Mouse (Mus musculus) olfactory bulb, adult 2 months (tissue): ENCODE measurements around the gene Nod2. TPM values are rescaled to one million over a fixed set of nuclear protein-coding genes. Genes with fewer than 3 reads are reported as not detected.

ENCODE experiments used
- H3K27ac ChIP-seq: fragments of 200-500 bp; 2 replicates; pipeline ENCODE4 v1.5.1; 2012; ENCODE audit warnings: low read depth, low read length; ENCODE audit not compliant: insufficient read depth
- H3K4me1 ChIP-seq: fragments of 200-500 bp; 2 replicates; pipeline ENCODE4 v1.6.1; 2012; ENCODE audit warnings: low read length; ENCODE audit not compliant: control insufficient read depth, insufficient read depth
- H3K4me3 ChIP-seq: fragments of 200-500 bp; 2 replicates; pipeline ENCODE4 v1.5.1; 2012; ENCODE audit warnings: mild to moderate bottlenecking, low read depth, low read length, moderate library complexity; ENCODE audit not compliant: insufficient read depth
- CTCF ChIP-seq: fragments of 200-500 bp; IDR thresholded peaks from 2 replicates; pipeline ENCODE4 v1.5.1; 2012; ENCODE audit warnings: low read depth, mild to moderate bottlenecking, low read length, moderate library complexity; ENCODE audit not compliant: insufficient read depth
- POLR2A ChIP-seq: fragments of 200-500 bp; IDR thresholded peaks from 2 replicates; pipeline ENCODE4 v1.6.1; 2012; ENCODE audit warnings: mild to moderate bottlenecking, low read depth, low read length, moderate library complexity; ENCODE audit not compliant: insufficient read depth
- WGBS: fragments of 180-500 bp; shearing (Covaris S2); methylation state at CpG from one replicate; pipeline ENCODE4 v1.1.7; 2018; 5-methylcytosine and 5-hydroxymethylcytosine counted together
- polyA plus RNA-seq: library from polyadenylated mRNA; stranded (reverse); fragments of >200 nt; gene quantifications from 2 replicates; pipeline ENCODE4 v1.2.4, GENCODE M21; 2012; ENCODE audit warnings: low replicate concordance; ENCODE audit not compliant: missing spikeins, insufficient read depth, insufficient read length

The Nod2 gene
- polyA plus RNA-seq, 1 experiment = not detected

DNA sequence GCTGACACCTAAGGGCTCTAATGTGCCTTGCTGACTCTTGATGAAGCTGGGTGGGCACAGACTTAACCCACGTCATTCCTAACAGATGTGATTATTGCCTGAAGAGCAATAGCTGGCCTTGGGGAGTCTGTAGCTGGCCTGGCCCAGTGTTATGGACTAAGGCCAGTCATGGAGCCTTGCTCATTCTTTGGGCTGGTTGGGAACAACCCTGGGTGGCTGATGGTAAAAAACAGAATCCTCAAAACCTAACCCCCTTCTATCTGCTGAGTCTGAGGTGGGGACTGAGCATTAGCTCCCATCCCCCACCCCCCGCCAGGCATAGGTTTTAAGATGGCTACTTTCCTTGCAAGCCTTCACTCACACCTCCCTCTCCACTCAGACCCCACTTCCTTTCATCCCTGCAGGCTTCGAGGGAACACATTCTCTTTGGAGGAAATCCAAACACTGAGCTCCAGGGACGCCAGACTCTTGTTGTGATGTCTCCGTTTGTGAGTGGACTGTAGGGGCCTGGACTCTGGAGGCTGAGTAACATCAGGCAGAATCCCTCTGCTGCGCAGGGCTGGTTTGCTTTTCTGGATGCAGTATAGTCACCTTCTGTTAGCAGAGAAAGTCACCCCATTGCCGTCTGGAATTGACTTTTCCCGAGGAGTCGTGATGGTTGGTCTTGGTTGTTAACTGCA, 39.3 kb downstream of the Nod2 start:
- Histone ChIP-seq H3K27ac (no peak overlapping the region), H3K4me3 (no peak overlapping the region), H3K4me1 (peaks cover 5% of the 10 kb centered on the region)
- TF ChIP-seq POLR2A (no peak), CTCF (no peak)
- 72% methylated on average over 9 of the region's 9 CpGs for whole genome bisulfite sequencing

DNA sequence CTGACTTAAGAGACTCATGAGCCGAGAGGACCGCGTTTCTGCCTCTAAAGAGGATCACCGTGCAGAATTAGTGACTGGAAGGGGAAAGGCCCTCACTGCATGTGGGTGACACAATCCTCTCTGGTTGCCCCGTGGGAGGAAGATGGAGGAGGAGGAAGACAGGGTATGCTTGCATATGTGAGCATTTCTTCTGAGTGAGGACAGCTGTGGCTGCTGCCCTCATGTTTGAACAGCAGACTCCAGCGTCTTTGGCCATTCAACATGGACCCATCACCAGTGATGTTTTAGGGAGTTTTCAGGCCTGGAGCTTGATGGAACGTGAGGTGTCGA, 39.8 kb downstream of the Nod2 start:
- Histone ChIP-seq H3K27ac (no peak overlapping the region), H3K4me3 (no peak overlapping the region), H3K4me1 (peaks cover 5% of the 10 kb centered on the region)
- no peak for TF ChIP-seq POLR2A
- TF ChIP-seq CTCF = no peak
- WGBS = 66% methylated on average over 8 of the region's 8 CpGs

DNA sequence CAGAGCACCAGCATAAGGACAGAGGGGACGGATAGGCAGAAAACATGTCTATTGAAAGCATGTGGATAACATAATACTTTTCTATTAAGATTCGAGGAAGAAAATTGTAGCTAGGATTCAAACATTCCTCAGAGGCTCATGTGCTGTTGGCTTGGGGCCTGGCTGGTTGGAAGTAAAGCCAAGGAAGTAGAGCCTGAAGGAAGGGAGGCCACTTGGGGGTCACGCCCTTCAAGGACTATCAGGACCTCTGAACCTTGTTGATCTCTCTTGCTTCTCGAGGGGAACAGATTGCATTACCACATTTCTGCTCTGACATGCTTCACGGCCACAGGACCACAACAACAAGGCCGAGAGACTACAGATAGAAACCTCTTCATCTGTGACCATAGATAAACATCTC, 42.0 kb downstream of the Nod2 start:
- 84% methylated on average over 6 of the region's 6 CpGs for WGBS
- H3K27ac ChIP-seq = no peak overlapping the region
- no peak overlapping the region for H3K4me3 ChIP-seq
- TF ChIP-seq POLR2A (no peak), CTCF (no peak)
- H3K4me1 ChIP-seq = peaks cover 5% of the 10 kb centered on the region

DNA sequence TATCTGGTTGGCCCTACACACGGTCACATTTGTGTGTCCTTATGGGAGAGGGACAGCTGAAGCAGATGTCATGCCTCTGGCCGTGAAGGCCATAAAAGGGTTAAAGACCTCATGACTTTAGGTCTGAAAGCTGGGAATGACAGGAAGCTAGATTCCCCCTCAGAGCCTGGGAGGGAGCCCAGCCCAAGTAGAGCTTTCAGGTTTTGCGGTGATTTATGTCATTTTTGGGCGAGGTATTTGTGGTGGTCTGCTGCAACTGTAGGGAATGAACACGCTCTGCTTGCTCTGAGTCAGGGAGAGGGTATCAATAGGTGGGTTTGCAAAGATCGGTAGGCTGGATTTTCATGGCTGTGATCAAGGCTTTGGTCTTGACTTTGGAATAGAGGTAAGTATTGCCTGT, 42.8 kb downstream of the Nod2 start:
- 93% methylated on average over 6 of the region's 6 CpGs for WGBS
- no peak overlapping the region for H3K4me3 ChIP-seq
- TF ChIP-seq POLR2A (no peak), CTCF (no peak)

DNA sequence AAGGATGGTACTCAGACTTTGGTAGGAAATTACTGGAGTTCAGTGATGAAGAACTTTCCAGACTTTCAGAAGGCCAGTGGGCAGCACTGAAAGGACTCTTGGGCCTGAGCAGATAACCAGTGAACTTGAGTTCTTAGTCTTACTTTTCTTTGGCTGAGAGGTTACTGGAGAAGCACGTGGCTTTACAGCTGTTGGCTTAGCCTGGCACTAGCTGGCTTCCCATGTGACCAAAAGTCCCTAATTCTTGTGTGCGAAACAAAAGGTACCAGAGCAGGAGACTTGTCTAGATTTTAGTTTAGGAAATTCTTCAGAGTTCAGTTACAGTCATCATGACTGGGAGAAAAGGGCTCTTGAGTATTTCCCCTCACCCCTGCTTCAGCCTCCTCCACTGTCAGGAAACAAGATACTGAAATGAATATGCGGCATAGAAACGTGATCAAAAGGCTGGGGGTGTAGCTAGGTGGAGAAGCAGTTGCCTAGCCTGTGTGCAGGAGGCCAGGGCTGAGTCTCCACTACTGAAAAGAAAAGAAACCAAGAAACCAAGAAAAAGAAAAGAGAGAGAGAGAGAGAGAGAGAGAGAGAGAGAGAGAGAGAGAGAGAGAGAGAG, 44.3 kb downstream of the Nod2 start:
- Histone ChIP-seq H3K4me1 (peaks cover 5% of the 10 kb centered on the region), H3K4me3 (no peak overlapping the region), H3K27ac (no peak overlapping the region)
- 55% methylated on average over 4 of the region's 4 CpGs for WGBS
- TF ChIP-seq CTCF (no peak), POLR2A (no peak)

More for the DNA sequence above, 42.8 kb downstream of the Nod2 start:
- peaks cover 5% of the 10 kb centered on the region for H3K4me1 ChIP-seq
- no peak overlapping the region for H3K27ac ChIP-seq

DNA sequence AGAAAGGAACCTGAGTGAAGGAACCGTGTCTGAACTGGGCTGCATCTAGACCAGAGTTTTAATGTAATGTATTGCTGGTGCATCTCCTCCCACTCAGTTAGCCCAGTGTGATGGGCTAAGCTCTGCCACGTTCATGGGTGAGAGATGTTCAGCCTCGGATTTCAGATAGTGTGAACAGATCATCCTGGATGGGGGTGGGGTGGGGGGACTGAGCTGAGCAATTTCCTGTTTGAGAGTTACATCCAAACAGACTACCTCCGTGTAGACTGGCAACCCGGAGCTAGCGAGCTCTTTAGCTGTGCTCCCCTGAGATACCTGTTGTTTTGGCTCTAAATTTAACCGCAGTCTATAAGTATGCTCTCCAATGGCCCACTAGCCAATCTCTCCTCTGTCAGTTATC, 44.8 kb downstream of the Nod2 start:
- Histone ChIP-seq H3K4me1 (peaks cover under 1% of the 10 kb centered on the region), H3K27ac (no peak overlapping the region), H3K4me3 (no peak overlapping the region)
- 59% methylated on average over 7 of the region's 7 CpGs for WGBS
- TF ChIP-seq POLR2A (no peak), CTCF (no peak)

DNA sequence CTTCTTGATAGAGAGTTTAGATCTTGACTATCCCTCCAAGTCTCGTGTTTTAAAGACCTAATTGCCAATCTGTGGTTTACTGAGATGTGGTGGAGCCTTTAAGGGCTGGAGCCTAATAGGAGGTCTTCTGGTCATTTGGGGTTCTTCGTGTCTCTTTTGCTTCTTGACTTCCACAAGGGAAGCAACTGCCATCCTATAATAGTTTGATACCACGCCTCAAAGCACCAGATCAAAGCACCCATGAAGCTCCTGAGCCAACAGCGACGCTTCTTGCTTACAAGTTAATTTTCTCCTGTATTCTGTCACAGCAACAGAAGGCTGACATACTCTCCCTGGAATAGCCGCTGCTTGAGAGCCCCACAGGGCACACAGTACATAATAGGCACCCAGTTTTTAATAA, 45.8 kb downstream of the Nod2 start:
- 86% methylated on average over 6 of the region's 6 CpGs for whole genome bisulfite sequencing
- TF ChIP-seq CTCF (no peak), POLR2A (no peak)
- Histone ChIP-seq H3K4me1 (no peaks in the 10 kb centered on the region), H3K27ac (no peak overlapping the region), H3K4me3 (no peak overlapping the region)

DNA sequence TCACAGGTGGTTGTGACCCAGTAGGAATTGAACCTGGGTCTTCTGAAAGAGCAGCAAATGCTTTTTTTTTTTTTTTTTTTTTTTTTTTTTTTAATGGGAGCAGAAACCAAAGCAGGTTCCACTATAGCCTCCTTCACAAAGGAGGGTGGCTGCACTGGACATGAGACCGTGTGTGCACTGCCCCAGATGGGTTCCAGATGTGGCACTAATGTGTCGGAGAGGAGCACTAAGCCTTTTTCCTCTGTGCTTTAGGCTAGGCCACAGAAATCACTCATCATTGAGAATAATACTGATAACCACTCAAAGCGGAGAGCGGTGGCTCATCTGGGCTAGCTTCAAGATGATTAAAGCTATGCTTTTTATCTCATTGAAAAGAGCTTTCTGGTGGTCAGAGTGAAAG, 46.3 kb downstream of the Nod2 start:
- no peak for TF ChIP-seq POLR2A
- TF ChIP-seq CTCF = no peak
- no peak overlapping the region for H3K4me3 ChIP-seq
- 91% methylated on average over 4 of the region's 4 CpGs for WGBS
- no peak overlapping the region for H3K27ac ChIP-seq
- H3K4me1 ChIP-seq = no peaks in the 10 kb centered on the region

DNA sequence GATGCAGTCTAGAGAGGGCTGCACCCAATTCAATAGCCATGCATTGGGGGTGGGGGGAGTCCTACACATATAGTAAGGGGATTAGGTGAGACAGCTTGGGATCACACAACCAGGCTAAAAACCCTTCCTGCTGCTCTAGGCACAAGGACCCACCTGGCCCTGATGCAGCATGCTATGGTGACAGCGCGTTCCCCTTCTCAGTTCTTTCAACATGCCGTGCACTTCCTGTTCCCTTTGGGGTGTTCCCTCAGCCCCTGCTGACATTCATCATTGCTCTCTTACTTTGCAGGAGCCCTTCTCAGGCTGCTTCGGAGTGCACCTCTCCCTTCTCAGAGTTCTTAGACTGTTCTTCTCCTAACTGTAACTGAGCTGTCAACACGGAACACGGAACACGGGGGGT, 47.2 kb downstream of the Nod2 start:
- WGBS = 86% methylated on average over 7 of the region's 7 CpGs
- Histone ChIP-seq H3K4me1 (no peaks in the 10 kb centered on the region), H3K4me3 (no peak overlapping the region), H3K27ac (no peak overlapping the region)
- TF ChIP-seq POLR2A (no peak), CTCF (no peak)

DNA sequence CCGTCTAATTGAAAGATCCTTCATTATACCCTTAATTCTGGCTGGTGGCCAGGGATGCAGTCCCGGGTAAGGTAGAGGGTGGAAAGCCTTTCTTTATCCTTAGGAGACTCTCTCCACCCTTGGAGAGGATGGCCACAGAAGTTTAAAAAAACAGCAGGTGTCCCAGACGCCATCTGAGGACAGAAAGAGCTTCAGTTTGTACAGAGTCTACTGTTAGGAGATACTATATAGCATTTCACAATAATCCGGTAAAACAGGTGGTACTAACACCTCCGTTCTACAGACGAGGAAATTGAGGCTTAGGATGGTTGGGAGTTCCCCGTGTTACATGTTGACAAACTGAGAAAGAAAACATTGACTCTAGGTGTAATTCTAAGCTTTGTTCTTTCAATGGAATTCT, 49.1 kb downstream of the Nod2 start:
- WGBS = 2% methylated on average over 7 of the region's 7 CpGs
- no peak overlapping the region for H3K27ac ChIP-seq
- no peaks in the 10 kb centered on the region for H3K4me1 ChIP-seq
- peak overlapping the region; percentile 92; the same call in 1 of the 2 replicates for H3K4me3 ChIP-seq
- TF ChIP-seq POLR2A = no peak
- no peak for TF ChIP-seq CTCF
